Mouse (Mus musculus) gastrocnemius, adult 2 months (tissue): Measurements from ENCODE around the gene Rora. TPM values are rescaled to one million over a fixed set of nuclear protein-coding genes. Genes with fewer than 3 reads are reported as not detected.

Experiments used
- DNase-seq: peaks from one replicate; pipeline ENCODE4 v3.0.0; 2022
- H3K27ac ChIP-seq: fragments of 200-600 bp; 2 replicates; pipeline ENCODE4 v1.8.1; 2022; ENCODE audit warnings: mild to moderate bottlenecking
- H3K4me3 ChIP-seq: fragments of 200-600 bp; 2 replicates; pipeline ENCODE4 v1.8.1; 2022; ENCODE audit warnings: mild to moderate bottlenecking, moderate library complexity
- CTCF ChIP-seq: fragments of 200-600 bp; IDR thresholded peaks from 2 replicates; pipeline ENCODE4 v1.8.1; 2022; ENCODE audit warnings: antibody characterized with exemption, mild to moderate bottlenecking, moderate library complexity
- intact Hi-C: fragments of 180-260 bp; cut with DNase I; formaldehyde crosslinking; loops from one replicate; pipeline ENCODE4 v1.15.1; 2025
- total RNA-seq, 2 experiments: library from RNA; stranded (reverse); gene quantifications; 2 replicates each; pipeline ENCODE4 v1.2.3; 2021

Gene Rora
- total RNA-seq, 2 experiments from 2014 or later = 60.6 to 112 TPM

- H3K27ac ChIP-seq = peak overlapping the region; percentile 60; the same call in 1 of the 2 replicates
- DNase-seq = peak; percentile 66
- H3K4me3 ChIP-seq = no peak overlapping the region
- TF ChIP-seq CTCF = peak; percentile 95; the same call in 1 of the 2 replicates
- intact Hi-C loops = loop anchor here (5.0 kb wide), 5 partner anchors 56 to 484 kb away; no protein-coding TSS in a partner anchor
These were observed 642.8 kb downstream of the Rora start for GRCm38 (mm10) chr9:69296418-69296817.

DNA sequence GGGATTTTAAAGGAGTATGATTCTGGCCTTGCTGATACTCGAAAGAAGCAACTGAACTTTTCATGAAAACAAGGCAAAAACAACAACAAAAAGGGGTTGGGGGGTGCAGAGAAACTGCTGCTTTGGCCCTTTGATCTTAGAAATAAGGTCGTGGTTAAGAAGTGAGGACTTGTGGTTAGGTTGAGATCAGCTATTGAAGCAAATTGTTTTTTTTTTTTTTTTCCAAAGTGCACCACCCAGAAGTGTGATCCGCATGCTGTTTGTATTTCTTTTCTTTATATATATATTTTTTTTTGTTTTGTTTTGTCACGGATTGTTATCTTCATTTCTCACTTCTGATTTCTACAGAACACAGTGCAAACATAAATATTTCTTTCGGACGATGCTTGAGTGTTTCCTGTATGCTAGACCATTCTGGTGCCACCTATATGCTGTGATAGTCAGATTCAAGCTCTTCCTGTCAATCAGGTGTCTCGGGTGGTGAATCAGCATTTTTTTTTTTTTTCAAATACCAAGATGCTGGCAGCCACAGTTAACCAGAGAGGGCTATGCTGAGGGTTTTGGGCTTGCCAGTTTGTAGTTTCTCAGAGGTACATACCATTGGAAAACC, 644.3 kb downstream of the Rora start:
- Histone ChIP-seq H3K4me3 (no peak overlapping the region), H3K27ac (peak overlapping the region; percentile 43; the same call in 1 of the 2 replicates)
- intact Hi-C loops = loop anchor here (5.0 kb wide), 5 partner anchors 54 to 486 kb away; no protein-coding TSS in a partner anchor
- TF ChIP-seq CTCF = no peak
- no peak for DNase-seq

DNA sequence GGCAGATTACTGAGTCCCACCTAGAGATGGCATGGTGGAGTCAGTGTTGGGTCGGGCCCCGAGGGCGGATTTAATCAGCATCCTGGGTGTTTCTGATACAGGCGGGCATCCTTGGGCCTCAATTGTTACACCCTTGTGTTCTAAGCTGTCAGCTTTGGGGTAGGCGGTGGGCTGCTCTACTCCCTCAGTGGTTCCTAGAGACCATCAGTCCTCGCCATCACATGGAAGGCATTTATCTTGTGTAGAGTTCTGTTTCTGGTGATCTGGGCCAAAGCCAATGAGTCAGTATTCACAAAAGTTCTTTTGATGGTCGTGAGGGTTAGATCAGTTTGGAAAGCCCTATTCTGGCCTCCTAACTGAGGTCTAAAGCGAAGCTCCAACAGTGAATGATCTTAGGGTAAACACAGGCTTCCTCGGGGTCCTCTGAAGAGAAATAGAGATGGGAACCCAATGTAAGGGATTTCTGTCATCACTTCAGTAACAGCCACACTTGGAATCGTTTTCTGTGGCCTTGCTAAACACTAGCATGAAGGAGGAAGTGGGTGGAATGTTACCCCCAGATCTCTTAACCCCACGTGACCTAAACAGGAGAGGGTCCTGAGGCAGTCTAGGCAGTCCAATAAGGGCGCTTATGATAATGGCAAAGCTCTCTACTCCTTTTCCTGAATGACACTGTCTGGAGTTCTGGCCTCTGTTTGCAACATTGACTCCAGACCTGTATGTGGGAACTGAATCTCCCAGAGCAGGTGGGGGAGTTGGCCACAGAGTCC, 645.2 kb downstream of the Rora start:
- TF ChIP-seq CTCF = no peak
- DNase-seq = no peak
- intact Hi-C loops = loop anchor here (5.0 kb wide), 5 partner anchors 54 to 486 kb away; no protein-coding TSS in a partner anchor
- Histone ChIP-seq H3K4me3 (no peak overlapping the region), H3K27ac (peak overlapping the region; percentile 43)

GRCm38 (mm10) chr9:69299484-69299883, 645.9 kb downstream of the Rora start:
- H3K4me3 ChIP-seq = no peak overlapping the region
- no peak for TF ChIP-seq CTCF
- no peak for DNase-seq
- peak overlapping the region; percentile 43 for H3K27ac ChIP-seq
- intact Hi-C loops = loop anchor here (5.0 kb wide), 5 partner anchors 53 to 487 kb away; no protein-coding TSS in a partner anchor

GRCm38 (mm10) chr9:69300296-69300695, 646.7 kb downstream of the Rora start:
- Histone ChIP-seq H3K4me3 (no peak overlapping the region), H3K27ac (peak overlapping the region; percentile 76)
- no peak for TF ChIP-seq CTCF
- no peak for DNase-seq
- intact Hi-C loops = no loop called here

DNA sequence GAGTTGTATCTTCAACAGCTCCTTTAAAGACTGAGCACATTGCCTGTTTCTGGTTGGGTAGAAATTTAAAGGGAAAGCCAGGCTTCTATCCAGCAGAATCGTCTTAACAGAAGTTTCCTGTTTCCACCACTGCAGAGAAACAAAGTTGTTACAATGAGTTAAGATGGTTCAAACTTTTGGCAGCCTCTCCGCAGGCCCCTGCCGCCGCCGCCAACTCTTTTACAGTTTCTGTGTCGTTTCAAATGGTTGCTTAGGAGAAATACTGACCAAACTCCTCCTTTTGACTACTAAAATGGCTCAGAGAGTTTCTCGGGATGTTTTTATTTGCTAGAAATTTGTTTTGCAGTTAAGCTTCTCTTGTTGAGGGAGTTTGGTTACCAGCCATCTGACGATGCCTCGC, 647.9 kb downstream of the Rora start:
- intact Hi-C loops = no loop called here
- DNase-seq = peak; percentile 68
- Histone ChIP-seq H3K27ac (peak overlapping the region; percentile 76), H3K4me3 (peak overlapping the region; percentile 56)
- no peak for TF ChIP-seq CTCF

DNA sequence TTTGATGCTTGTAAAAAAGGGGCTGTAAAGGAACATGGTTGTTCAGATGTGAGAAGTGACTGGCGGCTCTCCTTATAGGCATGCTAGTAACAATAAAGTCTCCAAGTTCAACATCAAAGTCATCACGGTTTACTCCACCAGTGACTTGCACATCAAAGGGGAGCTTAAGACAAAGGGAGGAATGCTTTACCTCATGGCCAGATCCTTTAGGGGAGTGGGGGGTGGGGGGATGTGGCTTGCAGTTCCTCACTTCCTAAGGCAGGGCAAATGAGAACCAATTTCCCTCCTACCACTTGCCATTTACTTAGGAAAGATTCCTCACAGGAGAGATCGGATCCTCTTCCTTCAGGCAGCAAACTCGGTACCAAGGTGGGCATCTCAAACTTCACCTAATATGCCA, 648.4 kb downstream of the Rora start:
- Histone ChIP-seq H3K27ac (peak overlapping the region; percentile 76), H3K4me3 (peak overlapping the region; percentile 56)
- no peak for TF ChIP-seq CTCF
- DNase-seq = no peak
- intact Hi-C loops = no loop called here

- no peak for TF ChIP-seq CTCF
- H3K27ac ChIP-seq = peak overlapping the region; percentile 25; the same call in 1 of the 2 replicates
- intact Hi-C loops = no loop called here
- DNase-seq = no peak
- no peak overlapping the region for H3K4me3 ChIP-seq
These were observed 649.3 kb downstream of the Rora start for GRCm38 (mm10) chr9:69302846-69303245.

GRCm38 (mm10) chr9:69303346-69303944, 649.9 kb downstream of the Rora start:
- no peak overlapping the region for H3K4me3 ChIP-seq
- intact Hi-C loops = no loop called here
- peak overlapping the region; percentile 43; the same call in 1 of the 2 replicates for H3K27ac ChIP-seq
- TF ChIP-seq CTCF = no peak
- no peak for DNase-seq

DNA sequence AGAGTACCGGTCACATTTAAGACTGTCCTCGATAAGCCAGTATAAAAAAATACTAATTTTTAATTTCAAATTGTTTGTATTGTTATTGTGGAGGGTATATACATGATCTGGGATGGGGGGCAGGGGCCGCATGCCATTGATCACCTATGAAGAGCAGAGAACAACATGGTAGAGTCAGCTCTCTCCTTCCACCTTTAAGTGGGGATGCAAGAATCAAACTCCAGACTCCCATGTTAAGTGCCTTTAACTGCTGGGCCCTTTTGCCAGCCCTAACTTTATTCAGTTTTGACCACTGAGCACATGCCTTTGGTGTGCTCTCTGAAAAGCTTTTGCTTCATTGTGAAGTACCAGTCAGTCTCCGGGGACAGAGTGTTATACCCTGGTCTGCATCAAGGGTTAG, 650.4 kb downstream of the Rora start:
- Histone ChIP-seq H3K27ac (peak overlapping the region; percentile 54), H3K4me3 (no peak overlapping the region)
- DNase-seq = no peak
- intact Hi-C loops = no loop called here
- no peak for TF ChIP-seq CTCF

DNA sequence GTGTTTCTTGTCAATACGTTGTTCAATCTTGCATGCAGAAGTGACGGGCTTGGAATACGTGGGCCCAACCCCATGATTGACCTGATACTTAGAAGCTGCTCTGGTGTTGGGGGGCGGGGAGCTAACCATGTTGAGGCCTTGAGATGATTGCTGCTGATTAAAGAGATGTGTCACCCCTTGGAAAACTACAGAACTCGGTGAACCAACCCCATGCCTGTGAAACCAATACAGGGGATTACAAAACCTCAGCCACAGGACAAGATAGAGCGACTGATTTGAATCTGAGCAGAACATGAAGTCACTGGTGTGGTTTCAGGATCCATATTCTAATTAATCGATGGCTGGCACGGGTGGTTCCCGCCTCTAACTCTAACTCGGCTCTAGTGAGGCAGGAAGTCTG, 650.9 kb downstream of the Rora start:
- Histone ChIP-seq H3K27ac (peak overlapping the region; percentile 54), H3K4me3 (no peak overlapping the region)
- no peak for TF ChIP-seq CTCF
- DNase-seq = no peak
- intact Hi-C loops = no loop called here

GRCm38 (mm10) chr9:69304991-69305390, 651.4 kb downstream of the Rora start:
- intact Hi-C loops = no loop called here
- no peak for TF ChIP-seq CTCF
- Histone ChIP-seq H3K27ac (peak overlapping the region; percentile 54), H3K4me3 (no peak overlapping the region)
- DNase-seq = no peak
